Mouse (Mus musculus) ovary, postnatal 14 days (tissue): ENCODE results near the gene Calcrl.
"Not testable (repeated sequence)": the region's sequence is repeated elsewhere in the genome, so short reads cannot be mapped to it uniquely, and the experiment has no call there.

Experiments
- DNase-seq: peaks from one replicate; pipeline ENCODE4 v3.0.0; 2022; ENCODE audit warnings: low spot score

The Calcrl gene

GRCm38 (mm10) chr2:84388537-84388936 is 36.7 kb downstream of the Calcrl start:
- not testable (repeated sequence) for DNase-seq

GRCm38 (mm10) chr2:84388023-84388416 is 37.2 kb downstream of the Calcrl start:
- DNase-seq: no peak

- no peak for DNase-seq
Measured at GRCm38 (mm10) chr2:84387394-84388022, 37.7 kb downstream of the Calcrl start.

- DNase-seq: no peak
Measured at GRCm38 (mm10) chr2:84386563-84387393, 38.4 kb downstream of the Calcrl start.

GRCm38 (mm10) chr2:84384911-84385693 is 40.1 kb downstream of the Calcrl start:
- DNase-seq: no peak

- no peak for DNase-seq
Measured at GRCm38 (mm10) chr2:84383828-84384227, 41.4 kb downstream of the Calcrl start.

GRCm38 (mm10) chr2:84382556-84382955 is 42.7 kb downstream of the Calcrl start:
- DNase-seq: no peak

- no peak for DNase-seq
Measured at GRCm38 (mm10) chr2:84381997-84382396, 43.2 kb downstream of the Calcrl start.

- DNase-seq: no peak
Measured at GRCm38 (mm10) chr2:84380816-84381215, 44.4 kb downstream of the Calcrl start.

- no peak for DNase-seq
Measured at GRCm38 (mm10) chr2:84378678-84379077, 46.5 kb downstream of the Calcrl start.

- DNase-seq: no peak
Measured at GRCm38 (mm10) chr2:84369256-84369655, 56.0 kb downstream of the Calcrl start.

- DNase-seq: no peak
Measured at GRCm38 (mm10) chr2:84366742-84367141, 58.5 kb downstream of the Calcrl start.

- no peak for DNase-seq
Measured at GRCm38 (mm10) chr2:84365266-84365665, 59.9 kb downstream of the Calcrl start.

GRCm38 (mm10) chr2:84362779-84363719 is 62.2 kb downstream of the Calcrl start:
- DNase-seq: no peak

GRCm38 (mm10) chr2:84358690-84359343 is 66.4 kb downstream of the Calcrl start:
- DNase-seq: no peak

- no peak for DNase-seq
Measured at GRCm38 (mm10) chr2:84355281-84355680, 69.9 kb downstream of the Calcrl start.

GRCm38 (mm10) chr2:84347376-84347775 is 77.8 kb downstream of the Calcrl start:
- no peak for DNase-seq

- no peak for DNase-seq
Measured at GRCm38 (mm10) chr2:84343756-84344155, 81.5 kb downstream of the Calcrl start.

- no peak for DNase-seq
Measured at GRCm38 (mm10) chr2:84337774-84338450, 87.3 kb downstream of the Calcrl start.

- DNase-seq: no peak
Measured at GRCm38 (mm10) chr2:84336331-84336730, 88.9 kb downstream of the Calcrl start.
